Comparison of ENCODE assay signal across 25 mouse cellular contexts in genomic region chr9:8462881-8463280, GRCm38 (mm10).
"Had no signal": no experiment of that assay in that cellular context is flagged by ENCODE, and none has a peak within 500 bp of the region (broad histone marks: within the 10 kb centered on the region; RNA-seq: fewer than 3 reads in every experiment).

No protein-coding gene starts in this region.

- H3K9ac ChIP-seq: heart, embryonic 12.5 days; hindbrain, embryonic 12.5 days; hindbrain, embryonic 14.5 days; intestine, embryonic 15.5 days; kidney, embryonic 15.5 days; limb, embryonic 13.5 days; limb, embryonic 15.5 days; liver, embryonic 12.5 days had no signal

- H3K27me3 ChIP-seq: heart, embryonic 12.5 days; hindbrain, embryonic 12.5 days; intestine, embryonic 15.5 days; kidney, embryonic 15.5 days; limb, embryonic 13.5 days; limb, embryonic 15.5 days; liver, embryonic 12.5 days had no signal

- H3K36me3 ChIP-seq: heart, embryonic 10.5 days; heart, embryonic 12.5 days; hindbrain, embryonic 10.5 days; hindbrain, embryonic 12.5 days; intestine, embryonic 15.5 days; kidney, embryonic 15.5 days; limb, embryonic 13.5 days; limb, embryonic 15.5 days; liver, embryonic 12.5 days had no signal

- H3K27ac ChIP-seq: gastrocnemius, adult 2 months; heart, embryonic 10.5 days; hindbrain, embryonic 10.5 days; hindbrain, embryonic 12.5 days; hindbrain, embryonic 14.5 days; intestine, embryonic 15.5 days; kidney, embryonic 15.5 days; kidney, postnatal 0 days; layer of hippocampus, adult 2 months; left cerebral cortex, adult 2 months; limb, embryonic 13.5 days; limb, embryonic 15.5 days; liver, embryonic 12.5 days had no signal

- H3K4me1 ChIP-seq: heart, embryonic 10.5 days; heart, embryonic 12.5 days; hindbrain, embryonic 12.5 days; intestine, embryonic 15.5 days; kidney, embryonic 15.5 days; limb, embryonic 13.5 days; limb, embryonic 15.5 days; liver, embryonic 12.5 days had no signal

- H3K9me3 ChIP-seq: heart, embryonic 10.5 days; heart, embryonic 12.5 days; hindbrain, embryonic 10.5 days; hindbrain, embryonic 12.5 days; intestine, embryonic 15.5 days; kidney, embryonic 15.5 days; limb, embryonic 13.5 days; limb, embryonic 15.5 days; liver, embryonic 12.5 days had no signal

- DNase-seq: gastrocnemius, adult 2 months; gastrocnemius, postnatal 10 days; gastrocnemius, postnatal 25 days; heart, adult 18-20 months; heart, postnatal 10 days; heart, postnatal 4 days; kidney, adult 11 months; kidney, adult 2 months; kidney, adult 9 months; kidney, postnatal 25 days; kidney, postnatal 4 days; left cerebral cortex, postnatal 4 days had no signal

- H3K4me3 ChIP-seq: gastrocnemius, adult 2 months; heart, embryonic 10.5 days; heart, embryonic 12.5 days; hindbrain, embryonic 10.5 days; hindbrain, embryonic 12.5 days; intestine, embryonic 15.5 days; kidney, embryonic 15.5 days; layer of hippocampus, adult 2 months; left cerebral cortex, adult 2 months; limb, embryonic 13.5 days; limb, embryonic 15.5 days; liver, embryonic 12.5 days had no signal
